ENCODE assay signal across 9 mouse cellular contexts in the genomic region with DNA sequence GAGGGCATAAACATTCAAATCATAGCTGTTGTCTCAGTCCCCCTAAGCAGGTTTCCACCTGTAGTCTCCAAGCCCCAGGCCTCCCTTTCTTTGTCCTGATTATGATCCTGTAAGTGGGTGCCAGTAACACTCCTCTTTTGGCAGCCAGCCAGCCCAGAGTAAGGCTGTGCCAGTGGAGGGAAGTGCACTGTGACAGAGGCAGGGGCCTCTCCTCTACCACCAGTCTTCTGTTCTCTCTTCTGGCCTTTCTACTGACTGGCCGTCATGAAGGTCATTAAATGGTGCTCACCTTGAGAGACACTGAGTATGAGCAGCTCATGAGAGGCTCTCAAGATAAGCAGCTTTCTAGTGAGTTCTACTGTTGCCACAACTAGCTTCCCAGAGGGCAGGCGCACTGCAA.
DNase-seq lines count a peak whose midpoint lies in the region; ATAC-seq lines count a peak whose summit lies in the region.
"Had no signal": no experiment of that assay in that cellular context is flagged by ENCODE, and none has a peak within 500 bp of the region (broad histone marks: within the 10 kb centered on the region; RNA-seq: fewer than 3 reads in every experiment).

No protein-coding gene starts in this region.

- no peak overlapping the region for H3K4me2 ChIP-seq in heart, embryonic 15.5 days
- no peak overlapping the region for H3K4me2 ChIP-seq in heart, embryonic 11.5 days
- H3K4me2 ChIP-seq: neural tube, embryonic 15.5 days; stomach, embryonic 15.5 days had no signal

- no peaks in the 10 kb centered on the region for H3K9me3 ChIP-seq in heart, embryonic 15.5 days (replicated peaks)
- no peaks in the 10 kb centered on the region for H3K9me3 ChIP-seq in heart, embryonic 11.5 days (replicated peaks; ENCODE audit: control insufficient read depth, low read length)
- H3K9me3 ChIP-seq: neural tube, embryonic 15.5 days; stomach, embryonic 15.5 days had no signal

- H3K27ac ChIP-seq in heart, embryonic 15.5 days = peak overlapping the region; percentile 16; the same call in 1 of the 2 replicates
- H3K27ac ChIP-seq in heart, embryonic 11.5 days (ENCODE audit: low read depth, low read length) = no peak overlapping the region
- H3K27ac ChIP-seq: neural tube, embryonic 15.5 days; stomach, embryonic 15.5 days had no signal

- 48% methylated on average over 2 of the region's 2 CpGs for WGBS in heart, embryonic 15.5 days
- 44% methylated on average over 2 of the region's 2 CpGs for WGBS in heart, embryonic 11.5 days (ENCODE audit: insufficient replicate concordance)

- peaks cover 11% of the 10 kb centered on the region for H3K4me1 ChIP-seq in heart, embryonic 15.5 days (replicated peaks)
- H3K4me1 ChIP-seq in heart, embryonic 11.5 days (ENCODE audit: control insufficient read depth, insufficient read depth, low read length) = peaks cover 10% of the 10 kb centered on the region
- H3K4me1 ChIP-seq: neural tube, embryonic 15.5 days; stomach, embryonic 15.5 days had no signal

- no peaks in the 10 kb centered on the region for H3K27me3 ChIP-seq in heart, embryonic 15.5 days
- H3K27me3 ChIP-seq in heart, embryonic 11.5 days (ENCODE audit: control insufficient read depth, insufficient read depth, low read length) = no peaks in the 10 kb centered on the region
- H3K27me3 ChIP-seq: neural tube, embryonic 15.5 days; stomach, embryonic 15.5 days had no signal

- ATAC-seq in heart, embryonic 15.5 days (replicated peaks; ENCODE audit: insufficient number of reproducible peaks, insufficient read depth, low FRiP score, low read depth) = no peak
- ATAC-seq in heart, embryonic 11.5 days (replicated peaks; ENCODE audit: insufficient number of reproducible peaks, low FRiP score, low TSS enrichment) = no peak
- ATAC-seq in frontal cortex, adult (ENCODE audit: low TSS enrichment) = no peak

- DNase-seq in urinary bladder, postnatal 14 days (ENCODE audit: low spot score) = peak; percentile 58
- no peak for DNase-seq in urinary bladder, postnatal 10 days (ENCODE audit: low spot score)
- peak; percentile 28 for DNase-seq in kidney, postnatal 14 days
- no peak for DNase-seq in thymus, postnatal 36 days

- H3K4me3 ChIP-seq in heart, embryonic 15.5 days = no peak overlapping the region
- no peak overlapping the region for H3K4me3 ChIP-seq in heart, embryonic 11.5 days (ENCODE audit: low read depth, low read length)
- H3K4me3 ChIP-seq: neural tube, embryonic 15.5 days; stomach, embryonic 15.5 days had no signal

- no peak overlapping the region for H3K9ac ChIP-seq in heart, embryonic 15.5 days
- H3K9ac ChIP-seq in heart, embryonic 11.5 days (ENCODE audit: low read depth, low read length) = no peak overlapping the region
- H3K9ac ChIP-seq: neural tube, embryonic 15.5 days; stomach, embryonic 15.5 days had no signal

- no peaks in the 10 kb centered on the region for H3K36me3 ChIP-seq in heart, embryonic 15.5 days
- H3K36me3 ChIP-seq in heart, embryonic 11.5 days (ENCODE audit: control insufficient read depth, insufficient read depth, low read length) = no peaks in the 10 kb centered on the region
- H3K36me3 ChIP-seq: neural tube, embryonic 15.5 days; stomach, embryonic 15.5 days had no signal

Comparison
In these comparisons a context has a peak if more than half of its experiments do, and no peak if none do; other contexts are left out.
1. DNase-seq: peak in urinary bladder, postnatal 14 days (single experiment) and kidney, postnatal 14 days (single experiment); none in urinary bladder, postnatal 10 days (single experiment) and thymus, postnatal 36 days (0 of 2).